Mouse (Mus musculus): ENCODE results near the gene Fxyd5. TPM values are rescaled to one million over a fixed set of nuclear protein-coding genes. Genes with fewer than 3 reads are reported as not detected.
A peak's percentile ranks its signal among the peaks of the same experiment; 100 is the strongest.

Fxyd5 gene
- polyA plus RNA-seq, 1 experiment: 12.5 TPM

DNA sequence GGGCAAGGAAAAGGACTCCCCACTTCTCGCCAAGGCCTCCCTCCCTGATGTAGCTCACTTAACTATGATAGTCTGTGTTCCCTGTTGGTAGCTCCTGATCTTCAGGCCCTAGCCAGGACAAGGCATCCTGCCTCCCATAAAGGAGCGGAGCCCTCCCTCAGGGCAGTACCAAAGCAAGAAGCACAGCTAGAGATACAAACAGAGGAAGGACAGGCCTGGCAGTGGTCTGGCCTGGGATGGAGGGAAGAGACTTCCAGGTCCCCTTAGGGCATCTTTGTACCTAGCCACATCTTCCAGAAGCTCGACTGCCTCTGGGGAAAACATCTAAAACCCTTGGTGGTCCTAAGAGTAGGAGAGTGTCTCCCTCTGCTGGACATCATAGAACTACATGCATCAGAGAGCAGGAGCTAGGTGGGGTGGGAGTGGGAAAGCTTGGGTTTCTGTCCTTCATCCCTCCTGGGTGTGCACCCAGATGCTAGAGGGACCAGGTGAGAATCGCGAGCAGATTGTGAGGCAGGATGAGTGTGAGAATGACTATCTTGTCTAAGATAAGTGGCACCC is 35.7 kb upstream of the Fxyd5 start:
- peak; percentile 75 for DNase-seq (ENCODE audit: low read depth)
- TF ChIP-seq CTCF (IDR thresholded peaks at IDR 0.05; ENCODE audit: borderline replicate concordance, extremely low read depth, insufficient read depth, insufficient read length): peak; percentile 75; the same call in 1 of the 2 replicates
- no peak for TF ChIP-seq POLR2A (IDR thresholded peaks at IDR 0.05; ENCODE audit: borderline replicate concordance, extremely low read depth, insufficient read depth, insufficient read length, poor library complexity, severe bottlenecking)

DNA sequence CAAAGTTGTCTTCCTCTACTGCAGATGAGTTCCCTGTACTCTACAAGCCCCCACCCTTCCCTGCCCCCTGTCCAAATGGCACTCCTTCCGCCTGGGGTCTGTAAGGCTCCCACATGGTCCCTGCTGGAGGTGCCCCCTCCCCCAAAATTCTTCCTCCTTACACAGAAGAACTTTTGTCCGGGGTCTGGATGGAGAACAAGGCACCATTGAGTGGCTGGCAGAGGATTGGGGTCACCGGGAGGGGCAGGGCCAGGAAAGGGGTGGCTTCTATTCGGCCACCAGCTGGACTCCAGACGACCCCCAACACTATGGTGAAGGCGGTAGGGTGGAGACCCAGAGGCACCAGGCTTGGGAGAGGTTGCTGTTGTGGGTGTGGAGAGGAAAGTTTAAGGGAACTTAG is 35.2 kb upstream of the Fxyd5 start:
- TF ChIP-seq CTCF (IDR thresholded peaks at IDR 0.05; ENCODE audit: borderline replicate concordance, extremely low read depth, insufficient read depth, insufficient read length) (no peak), POLR2A (IDR thresholded peaks at IDR 0.05; ENCODE audit: borderline replicate concordance, extremely low read depth, insufficient read depth, insufficient read length, poor library complexity, severe bottlenecking) (no peak)
- no peak for DNase-seq (ENCODE audit: low read depth)

DNA sequence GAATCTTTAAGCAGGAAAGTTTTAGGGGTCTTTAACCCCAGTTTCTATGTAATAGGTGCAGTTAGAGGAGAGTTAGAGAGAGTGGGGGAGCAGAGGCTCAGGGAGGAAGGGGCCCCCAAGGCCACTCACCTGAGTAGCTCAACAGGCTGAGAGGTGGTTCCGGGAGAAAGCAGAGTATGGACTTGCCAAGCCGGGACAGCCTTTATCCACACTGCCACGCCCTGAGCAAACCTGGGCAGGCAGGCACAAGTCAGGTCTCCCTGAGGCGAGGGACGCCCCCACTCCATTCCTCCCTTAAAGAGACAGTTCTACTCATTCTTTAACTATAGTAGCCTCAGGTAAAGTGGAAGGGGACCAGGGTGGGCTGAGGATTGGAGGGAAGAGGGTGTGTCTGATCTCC is 34.2 kb upstream of the Fxyd5 start, which contains the start of gene Fxyd3:
Gene Fxyd3, minus strand, starts transcription at position 213 of the 400 bp plus-strand sequence.
- TF ChIP-seq CTCF (IDR thresholded peaks at IDR 0.05; ENCODE audit: borderline replicate concordance, extremely low read depth, insufficient read depth, insufficient read length): no peak
- no peak for TF ChIP-seq POLR2A (IDR thresholded peaks at IDR 0.05; ENCODE audit: borderline replicate concordance, extremely low read depth, insufficient read depth, insufficient read length, poor library complexity, severe bottlenecking)
- no peak for DNase-seq (ENCODE audit: low read depth)

DNA sequence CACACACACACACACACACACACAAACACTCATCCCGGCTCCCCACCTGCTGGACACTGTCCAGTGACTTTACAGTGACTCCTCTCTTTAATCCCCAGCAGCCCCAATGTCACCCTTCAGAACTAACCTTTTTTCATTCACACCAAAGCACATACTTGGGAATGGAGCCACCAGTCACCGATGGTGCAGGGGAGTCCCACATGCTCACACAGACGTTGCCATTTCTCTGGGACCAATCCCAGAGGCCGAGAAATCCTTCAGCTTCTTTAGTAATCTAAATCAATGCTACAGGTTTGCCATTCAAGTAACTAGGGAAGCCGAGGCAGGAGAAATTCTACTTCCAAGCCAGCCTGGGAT is 32.4 kb upstream of the Fxyd5 start:
- DNase-seq (ENCODE audit: low read depth): no peak
- TF ChIP-seq CTCF (IDR thresholded peaks at IDR 0.05; ENCODE audit: borderline replicate concordance, extremely low read depth, insufficient read depth, insufficient read length) (no peak), POLR2A (IDR thresholded peaks at IDR 0.05; ENCODE audit: borderline replicate concordance, extremely low read depth, insufficient read depth, insufficient read length, poor library complexity, severe bottlenecking) (no peak)

DNA sequence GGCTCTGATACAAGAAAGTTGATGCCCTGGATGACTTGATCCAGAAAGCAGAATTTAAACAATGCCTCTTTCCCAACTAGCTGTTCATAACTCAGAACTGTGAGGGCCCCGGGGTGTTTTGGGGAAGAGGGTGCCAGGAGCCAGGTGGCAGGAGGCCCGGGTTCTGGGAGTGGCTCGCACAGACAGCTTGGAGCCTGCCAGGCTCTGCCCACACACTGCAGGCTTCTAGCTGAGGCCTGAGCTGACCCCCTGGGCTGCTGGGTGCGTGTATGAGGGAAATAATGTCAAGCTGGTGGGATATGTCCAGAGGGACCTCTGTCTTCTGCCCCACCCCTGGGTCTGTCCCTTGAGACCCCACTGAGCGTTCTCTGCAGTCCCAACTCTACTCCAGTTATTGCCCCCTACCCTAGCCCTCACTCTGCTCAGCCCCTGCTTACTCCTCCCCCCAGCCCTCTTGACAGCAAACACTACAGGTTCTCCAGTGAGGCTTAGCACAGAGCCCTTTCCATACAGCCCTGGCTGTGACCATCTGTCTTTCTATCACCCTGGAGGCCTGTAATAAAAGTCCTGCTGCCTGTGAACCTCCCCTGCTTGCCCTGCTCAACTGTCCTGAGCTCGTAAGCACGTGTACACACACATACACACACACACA is 31.9 kb upstream of the Fxyd5 start:
- TF ChIP-seq POLR2A (IDR thresholded peaks at IDR 0.05; ENCODE audit: borderline replicate concordance, extremely low read depth, insufficient read depth, insufficient read length, poor library complexity, severe bottlenecking): no peak
- TF ChIP-seq CTCF (IDR thresholded peaks at IDR 0.05; ENCODE audit: borderline replicate concordance, extremely low read depth, insufficient read depth, insufficient read length): no peak
- no peak for DNase-seq (ENCODE audit: low read depth)

DNA sequence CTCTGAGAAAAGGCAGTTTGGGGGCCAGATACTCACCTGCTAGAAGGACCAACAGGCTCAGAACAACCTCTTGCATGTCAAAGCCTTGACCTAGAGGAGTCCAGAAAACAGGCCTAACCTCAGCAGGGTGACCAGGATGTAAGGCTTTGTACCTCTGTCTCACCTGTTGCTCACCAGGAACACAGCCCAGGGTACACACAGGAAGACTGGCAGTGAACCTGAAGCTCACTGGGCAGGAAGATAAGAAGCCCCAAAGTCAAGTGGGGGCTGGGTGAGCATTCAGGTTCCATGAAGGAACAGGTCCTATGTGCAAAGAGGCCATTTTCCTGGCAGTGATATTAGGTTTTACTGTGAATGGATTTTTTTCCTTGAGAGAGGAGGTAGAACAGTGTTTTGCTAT is 31.3 kb upstream of the Fxyd5 start:
- no peak for TF ChIP-seq CTCF (IDR thresholded peaks at IDR 0.05; ENCODE audit: borderline replicate concordance, extremely low read depth, insufficient read depth, insufficient read length)
- no peak for TF ChIP-seq POLR2A (IDR thresholded peaks at IDR 0.05; ENCODE audit: borderline replicate concordance, extremely low read depth, insufficient read depth, insufficient read length, poor library complexity, severe bottlenecking)
- DNase-seq (ENCODE audit: low read depth): no peak

DNA sequence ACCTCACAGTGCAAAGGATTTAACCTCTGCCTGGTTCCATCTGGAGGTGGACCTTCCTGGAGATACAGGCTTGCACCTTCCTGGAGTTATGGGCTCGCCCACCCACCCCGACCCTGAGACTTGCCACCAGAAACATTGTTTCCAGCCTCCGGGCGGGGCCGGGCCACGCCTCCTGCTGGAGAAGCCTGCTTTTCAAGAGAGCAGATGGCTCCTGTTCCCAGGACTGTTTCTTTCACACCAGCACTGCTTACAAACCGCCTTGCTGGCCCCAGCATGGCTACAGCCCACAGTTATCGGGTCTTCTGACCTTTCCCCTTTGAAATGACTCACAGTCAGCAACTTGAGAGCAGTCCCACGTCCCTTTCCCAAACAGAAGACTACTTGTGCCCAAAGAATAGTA is 30.0 kb upstream of the Fxyd5 start:
- TF ChIP-seq CTCF (IDR thresholded peaks at IDR 0.05; ENCODE audit: borderline replicate concordance, extremely low read depth, insufficient read depth, insufficient read length) (no peak), POLR2A (IDR thresholded peaks at IDR 0.05; ENCODE audit: borderline replicate concordance, extremely low read depth, insufficient read depth, insufficient read length, poor library complexity, severe bottlenecking) (no peak)
- no peak for DNase-seq (ENCODE audit: low read depth)

DNA sequence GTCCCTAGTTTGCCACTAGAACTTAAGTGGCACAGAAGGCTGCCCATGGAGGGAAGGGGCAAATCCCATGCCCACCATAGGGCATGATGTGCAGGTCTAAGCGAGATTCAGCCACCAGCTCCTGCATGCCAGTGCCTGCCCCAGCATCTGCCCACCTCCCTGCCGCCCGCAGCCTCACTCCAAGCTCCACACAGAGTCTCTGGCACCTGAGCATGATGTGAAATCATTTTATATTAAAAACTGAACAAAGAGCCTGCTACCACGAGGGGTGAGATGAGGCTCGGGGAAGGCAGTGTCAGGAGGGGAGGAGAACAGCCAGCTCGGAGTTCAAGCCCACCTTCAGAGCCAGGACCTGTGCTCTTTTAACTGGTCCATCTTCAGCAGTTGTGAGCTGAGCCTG is 28.0 kb upstream of the Fxyd5 start:
- TF ChIP-seq POLR2A (IDR thresholded peaks at IDR 0.05; ENCODE audit: borderline replicate concordance, extremely low read depth, insufficient read depth, insufficient read length, poor library complexity, severe bottlenecking) (no peak), CTCF (IDR thresholded peaks at IDR 0.05; ENCODE audit: borderline replicate concordance, extremely low read depth, insufficient read depth, insufficient read length) (no peak)
- no peak for DNase-seq (ENCODE audit: low read depth)

DNA sequence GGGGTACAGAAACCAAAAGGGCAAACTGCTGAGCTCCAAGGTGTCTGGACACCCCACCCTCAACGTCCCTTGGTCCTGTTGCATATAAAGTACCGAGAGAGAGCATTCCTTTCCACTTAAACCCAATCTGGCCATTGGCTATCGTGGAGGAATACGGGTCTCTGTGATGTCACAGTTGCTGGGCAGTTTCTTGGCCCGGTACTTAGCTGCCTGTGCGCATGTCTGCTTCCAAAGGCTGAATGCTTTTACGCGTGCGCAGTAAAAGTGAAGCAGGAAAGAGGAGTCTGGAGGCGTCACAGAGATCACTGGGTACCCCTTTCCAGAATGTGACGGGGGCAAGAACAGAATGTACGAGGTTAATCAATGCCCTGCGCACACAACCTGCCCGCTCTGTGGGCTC is 27.2 kb upstream of the Fxyd5 start:
- no peak for DNase-seq (ENCODE audit: low read depth)
- TF ChIP-seq POLR2A (IDR thresholded peaks at IDR 0.05; ENCODE audit: borderline replicate concordance, extremely low read depth, insufficient read depth, insufficient read length, poor library complexity, severe bottlenecking): no peak
- no peak for TF ChIP-seq CTCF (IDR thresholded peaks at IDR 0.05; ENCODE audit: borderline replicate concordance, extremely low read depth, insufficient read depth, insufficient read length)

DNA sequence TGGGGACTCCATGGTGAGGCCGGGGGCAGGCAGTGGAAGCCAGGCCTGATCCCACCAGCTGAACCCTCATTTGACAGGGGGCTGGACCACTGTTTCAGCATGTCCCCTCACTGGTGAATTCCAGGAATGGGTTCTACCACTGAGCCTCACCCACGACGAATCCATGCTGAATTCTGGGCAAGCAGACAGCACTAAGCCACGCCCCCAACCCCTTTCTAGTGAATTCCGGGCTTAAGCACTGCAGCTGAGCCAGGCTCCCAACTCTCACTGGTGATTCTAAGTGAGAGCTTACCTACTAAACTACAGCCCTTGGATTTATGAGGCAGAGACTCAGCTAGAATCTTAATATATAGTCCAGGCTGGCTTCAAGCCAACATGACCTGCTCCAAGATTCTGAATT is 25.6 kb upstream of the Fxyd5 start:
- TF ChIP-seq CTCF (IDR thresholded peaks at IDR 0.05; ENCODE audit: borderline replicate concordance, extremely low read depth, insufficient read depth, insufficient read length) (no peak), POLR2A (IDR thresholded peaks at IDR 0.05; ENCODE audit: borderline replicate concordance, extremely low read depth, insufficient read depth, insufficient read length, poor library complexity, severe bottlenecking) (no peak)
- DNase-seq (ENCODE audit: low read depth): peak; percentile 56

DNA sequence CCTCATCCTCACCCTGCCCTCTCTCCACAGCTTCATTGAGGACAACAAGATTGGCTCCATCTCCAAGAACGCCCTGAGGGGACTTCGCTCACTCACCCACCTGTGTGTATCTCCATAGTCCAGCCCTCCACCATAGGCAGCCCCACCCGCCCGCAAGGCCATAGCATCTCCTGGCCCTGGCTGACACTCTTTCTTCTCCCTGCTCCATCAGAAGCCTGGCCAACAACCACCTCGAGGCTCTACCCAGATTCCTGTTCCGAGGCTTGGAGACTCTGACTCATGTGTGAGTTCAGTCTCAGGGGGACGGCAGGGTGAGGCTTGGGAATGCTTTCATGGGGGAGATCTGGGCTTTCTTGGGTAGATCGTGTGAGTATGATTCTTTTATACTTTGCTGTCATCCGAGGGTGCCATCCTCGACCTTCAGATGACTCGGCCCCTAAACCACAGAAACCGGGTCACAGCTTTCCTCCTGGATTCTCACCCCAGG is 20.8 kb upstream of the Fxyd5 start:
- DNase-seq (ENCODE audit: low read depth): no peak
- no peak for TF ChIP-seq CTCF (IDR thresholded peaks at IDR 0.05; ENCODE audit: borderline replicate concordance, extremely low read depth, insufficient read depth, insufficient read length)
- no peak for TF ChIP-seq POLR2A (IDR thresholded peaks at IDR 0.05; ENCODE audit: borderline replicate concordance, extremely low read depth, insufficient read depth, insufficient read length, poor library complexity, severe bottlenecking)

DNA sequence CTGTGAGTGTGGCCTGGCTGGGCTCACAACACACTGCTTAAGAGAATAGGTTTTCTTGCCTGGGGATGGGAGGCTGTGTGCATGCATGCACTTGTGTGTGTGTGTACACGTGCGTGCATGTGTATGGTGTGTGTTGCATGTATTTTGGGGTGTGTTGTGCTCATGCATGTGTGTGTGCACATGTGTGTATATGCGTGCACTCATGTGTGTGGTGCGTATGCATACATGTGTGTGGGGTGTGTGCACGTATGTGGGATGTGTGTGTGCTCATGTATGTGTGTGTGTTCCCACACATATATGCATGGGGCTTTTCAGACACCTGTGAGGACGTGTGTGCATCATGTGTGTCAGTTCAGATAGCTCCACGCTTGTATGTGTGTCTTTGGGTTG is 18.3 kb upstream of the Fxyd5 start:
- no peak for DNase-seq (ENCODE audit: low read depth)
- TF ChIP-seq POLR2A (IDR thresholded peaks at IDR 0.05; ENCODE audit: borderline replicate concordance, extremely low read depth, insufficient read depth, insufficient read length, poor library complexity, severe bottlenecking) (no peak), CTCF (IDR thresholded peaks at IDR 0.05; ENCODE audit: borderline replicate concordance, extremely low read depth, insufficient read depth, insufficient read length) (no peak)

Measured in brain, embryonic 14.5 days (tissue).